Mouse (Mus musculus) spleen, adult 12 weeks (tissue): Measurements from ENCODE around the gene S1pr2.

ENCODE experiments used
- DNase-seq: peaks from one replicate; pipeline ENCODE4 v3.0.0; 2022; ENCODE audit warnings: low spot score

The S1pr2 gene

GRCm38 (mm10) chr9:20966747-20967146 is 9.8 kb downstream of the S1pr2 start:
- DNase-seq: no peak

GRCm38 (mm10) chr9:20966008-20966407 is 10.6 kb downstream of the S1pr2 start:
- DNase-seq: no peak

GRCm38 (mm10) chr9:20965606-20966005 is 11.0 kb downstream of the S1pr2 start:
- DNase-seq: no peak

GRCm38 (mm10) chr9:20961557-20961956 is 15.0 kb downstream of the S1pr2 start:
- DNase-seq: no peak

- DNase-seq: no peak
These were observed 17.1 kb downstream of the S1pr2 start, which contains the start of gene Dnmt1 for GRCm38 (mm10) chr9:20959430-20959938. Gene Dnmt1, minus strand, starts transcription at chr9:20959888.

- no peak for DNase-seq
These were observed 19.6 kb downstream of the S1pr2 start for GRCm38 (mm10) chr9:20956989-20957388.

GRCm38 (mm10) chr9:20952520-20953227 is 23.9 kb downstream of the S1pr2 start:
- DNase-seq: peak; percentile 93

- DNase-seq: no peak
These were observed 24.5 kb downstream of the S1pr2 start for GRCm38 (mm10) chr9:20951966-20952519.

GRCm38 (mm10) chr9:20951441-20951840 is 25.1 kb downstream of the S1pr2 start:
- no peak for DNase-seq

GRCm38 (mm10) chr9:20950419-20950818 is 26.2 kb downstream of the S1pr2 start:
- no peak for DNase-seq

GRCm38 (mm10) chr9:20946066-20946880 is 30.3 kb downstream of the S1pr2 start:
- DNase-seq: no peak

GRCm38 (mm10) chr9:20944697-20945370 is 31.7 kb downstream of the S1pr2 start:
- DNase-seq: no peak

GRCm38 (mm10) chr9:20943911-20944310 is 32.7 kb downstream of the S1pr2 start:
- no peak for DNase-seq

GRCm38 (mm10) chr9:20943396-20943795 is 33.2 kb downstream of the S1pr2 start:
- DNase-seq: no peak

GRCm38 (mm10) chr9:20923258-20923657 is 53.3 kb downstream of the S1pr2 start:
- no peak for DNase-seq

- DNase-seq: peak; percentile 12
These were observed 60.4 kb downstream of the S1pr2 start for GRCm38 (mm10) chr9:20916160-20916559.
